Mouse (Mus musculus) heart, postnatal 36 days (tissue): ENCODE data around the gene Fam3c. TPM values are rescaled to one million over a fixed set of nuclear protein-coding genes. Genes with fewer than 3 reads are reported as not detected.

Experiments
- total RNA-seq, 2 experiments: library from RNA; stranded (reverse); gene quantifications; 2 replicates each; pipeline ENCODE4 v1.2.3; 2021

Gene Fam3c
- total RNA-seq, 2 experiments from 2014 or later, result 25.5 to 25.6 TPM

Other genes starting within 250 kb of the Fam3c start
- under 1 TPM; 0.46 to 0.64 TPM for gene Wnt16, start 68.0 kb downstream of the Fam3c start, total RNA-seq